Mouse (Mus musculus) testis, postnatal 10 days (tissue): Measurements from ENCODE around the gene Fxyd7.
A peak's percentile ranks its signal among the peaks of the same experiment; 100 is the strongest.

Experiments used
- DNase-seq: peaks from one replicate; pipeline ENCODE4 v3.0.0; 2021; ENCODE audit warnings: low spot score

The Fxyd7 gene

GRCm38 (mm10) chr7:31051321-31052021, at the start of gene Fxyd7:
Fxyd7 (minus strand) TSS chr7:31051467.
- no peak for DNase-seq

- no peak for DNase-seq
These were observed 49.5 kb upstream of the Fxyd7 start for GRCm38 (mm10) chr7:31100786-31101185.

- peak; percentile 44 for DNase-seq
These were observed 48.3 kb upstream of the Fxyd7 start for GRCm38 (mm10) chr7:31099612-31099982.

GRCm38 (mm10) chr7:31098697-31099611, 47.7 kb upstream of the Fxyd7 start:
- DNase-seq = peak; percentile 73

GRCm38 (mm10) chr7:31097583-31098248, 46.4 kb upstream of the Fxyd7 start:
- DNase-seq = peak; percentile 95

- DNase-seq = no peak
These were observed 45.8 kb upstream of the Fxyd7 start for GRCm38 (mm10) chr7:31096892-31097564.

- DNase-seq = no peak
These were observed 43.7 kb upstream of the Fxyd7 start for GRCm38 (mm10) chr7:31094774-31095501.

GRCm38 (mm10) chr7:31089721-31090120, 38.5 kb upstream of the Fxyd7 start:
- no peak for DNase-seq

GRCm38 (mm10) chr7:31088206-31088605, 36.9 kb upstream of the Fxyd7 start:
- no peak for DNase-seq

- no peak for DNase-seq
These were observed 36.0 kb upstream of the Fxyd7 start for GRCm38 (mm10) chr7:31087262-31087661.

- DNase-seq = no peak
These were observed 35.0 kb upstream of the Fxyd7 start for GRCm38 (mm10) chr7:31086175-31086755.

- DNase-seq = no peak
These were observed 33.9 kb upstream of the Fxyd7 start for GRCm38 (mm10) chr7:31085171-31085570.

GRCm38 (mm10) chr7:31084140-31084539, 32.9 kb upstream of the Fxyd7 start:
- no peak for DNase-seq

GRCm38 (mm10) chr7:31082831-31083588, 31.7 kb upstream of the Fxyd7 start:
- no peak for DNase-seq

GRCm38 (mm10) chr7:31082106-31082505, 30.8 kb upstream of the Fxyd7 start:
- no peak for DNase-seq

- no peak for DNase-seq
These were observed 29.8 kb upstream of the Fxyd7 start for GRCm38 (mm10) chr7:31081106-31081505.

- no peak for DNase-seq
These were observed 29.3 kb upstream of the Fxyd7 start for GRCm38 (mm10) chr7:31080611-31081010.

GRCm38 (mm10) chr7:31079670-31080069, 28.4 kb upstream of the Fxyd7 start:
- DNase-seq = no peak

- no peak for DNase-seq
These were observed 26.7 kb upstream of the Fxyd7 start for GRCm38 (mm10) chr7:31077885-31078445.

GRCm38 (mm10) chr7:31077470-31077869, 26.2 kb upstream of the Fxyd7 start:
- DNase-seq = no peak
